Mouse (Mus musculus): ENCODE measurements around the gene 1700069L16Rik. TPM values are rescaled to one million over a fixed set of nuclear protein-coding genes. Genes with fewer than 3 reads are reported as not detected.

1700069L16Rik gene
- polyA plus RNA-seq, 1 experiment from 2014 or later, result not detected

GRCm38 (mm10) chr5:113731174-113731573 lies 6.6 kb upstream of the 1700069L16Rik start:
- no peak overlapping the region for H3K9ac ChIP-seq
- peaks cover 12% of the 10 kb centered on the region for H3K4me1 ChIP-seq (replicated peaks)
- H3K4me3 ChIP-seq (replicated peaks), result no peak overlapping the region
- no peaks in the 10 kb centered on the region; the same call in 1 of the 2 replicates for H3K27me3 ChIP-seq
- no peaks in the 10 kb centered on the region for H3K36me3 ChIP-seq
- DNase-seq (no peak), ATAC-seq (ENCODE audit: low read depth) (no peak)
- no peaks in the 10 kb centered on the region for H3K9me3 ChIP-seq (replicated peaks)
- no peak overlapping the region for H3K4me2 ChIP-seq
- no peak overlapping the region for H3K27ac ChIP-seq
- 77% methylated on average over 7 of the region's 7 CpGs for WGBS (ENCODE audit: insufficient replicate concordance)

DNA sequence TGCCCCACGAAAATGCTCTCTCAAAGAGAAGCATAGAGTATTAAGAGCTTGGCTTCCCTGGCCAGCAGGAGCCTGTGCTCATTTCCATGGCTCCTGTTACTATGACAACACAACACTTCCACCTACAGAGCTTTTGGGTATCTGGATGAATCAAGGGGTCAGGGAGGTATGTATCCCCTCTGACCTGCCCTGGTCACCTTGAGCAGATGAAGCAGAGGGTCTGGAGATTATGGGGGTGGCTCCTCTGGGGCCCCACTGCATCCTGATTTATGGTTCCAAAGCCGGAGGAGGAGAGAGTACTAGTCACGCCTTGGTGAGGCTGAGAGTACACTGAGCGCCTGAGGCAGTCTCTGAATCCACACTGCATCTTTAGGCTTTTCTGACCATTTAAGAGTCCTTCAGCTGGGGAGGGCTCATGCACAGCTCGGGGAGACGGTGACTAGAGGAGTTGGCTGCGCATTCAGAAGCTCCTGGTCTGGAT lies 6.1 kb upstream of the 1700069L16Rik start:
- WGBS (ENCODE audit: insufficient replicate concordance), result 56% methylated on average over 7 of the region's 7 CpGs
- no peak overlapping the region for H3K9ac ChIP-seq
- DNase-seq, result no peak
- no peaks in the 10 kb centered on the region; the same call in 1 of the 2 replicates for H3K27me3 ChIP-seq
- H3K27ac ChIP-seq, result no peak overlapping the region
- no peak overlapping the region for H3K4me3 ChIP-seq (replicated peaks)
- H3K4me1 ChIP-seq (replicated peaks), result peaks cover 12% of the 10 kb centered on the region
- no peaks in the 10 kb centered on the region for H3K36me3 ChIP-seq
- H3K9me3 ChIP-seq (replicated peaks), result no peaks in the 10 kb centered on the region
- ATAC-seq (ENCODE audit: low read depth), result no peak
- no peak overlapping the region for H3K4me2 ChIP-seq

DNA sequence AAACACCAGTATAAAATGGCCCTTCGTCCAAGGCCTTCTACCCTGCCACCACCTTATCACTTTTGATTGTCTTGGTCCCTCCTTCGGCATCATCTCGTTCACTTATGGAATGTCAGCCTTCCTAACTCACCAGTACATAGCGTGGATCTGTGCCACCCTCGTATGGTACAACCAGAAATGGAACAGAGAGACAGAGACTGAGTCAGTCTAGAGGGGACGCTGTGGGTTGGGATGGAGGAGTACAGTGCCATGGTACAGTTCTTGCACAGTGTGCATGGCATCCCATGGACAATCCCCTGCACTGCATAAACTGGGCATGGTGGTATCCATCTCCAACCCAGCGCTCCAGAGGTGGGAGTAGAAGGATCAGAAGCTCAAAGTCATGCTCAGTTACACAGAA lies 4.1 kb upstream of the 1700069L16Rik start:
- DNase-seq (no peak), ATAC-seq (ENCODE audit: low read depth) (no peak)
- no peak overlapping the region for H3K27ac ChIP-seq
- H3K27me3 ChIP-seq, result peaks cover 4% of the 10 kb centered on the region; the same call in 1 of the 2 replicates
- no peaks in the 10 kb centered on the region for H3K4me1 ChIP-seq (replicated peaks)
- H3K9ac ChIP-seq, result no peak overlapping the region
- no peaks in the 10 kb centered on the region for H3K9me3 ChIP-seq (replicated peaks)
- H3K4me2 ChIP-seq, result no peak overlapping the region
- WGBS (ENCODE audit: insufficient replicate concordance), result 65% methylated on average over 7 of the region's 7 CpGs
- no peak overlapping the region for H3K4me3 ChIP-seq (replicated peaks)
- no peaks in the 10 kb centered on the region for H3K36me3 ChIP-seq

DNA sequence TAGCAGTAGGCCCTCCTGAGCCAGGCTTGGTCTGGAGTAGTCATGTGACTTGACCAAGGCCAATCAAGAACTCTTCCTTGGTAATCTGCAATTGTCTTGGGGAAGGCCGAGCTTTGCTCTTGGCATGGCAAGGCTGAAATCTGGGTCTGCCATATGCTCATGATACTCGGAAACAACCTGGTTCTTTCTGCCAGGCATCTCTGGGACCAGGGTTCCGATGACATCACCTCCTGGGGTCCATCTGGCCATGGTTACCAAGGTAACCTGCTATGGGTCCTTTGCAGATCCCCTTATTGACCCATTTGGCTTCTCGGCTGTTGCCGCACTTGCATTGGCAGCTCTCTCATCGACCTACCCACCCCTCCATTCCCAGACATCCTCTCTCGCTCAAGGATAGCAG lies 3.4 kb upstream of the 1700069L16Rik start:
- ATAC-seq (ENCODE audit: low read depth), result no peak
- Histone ChIP-seq H3K27ac (no peak overlapping the region), H3K9ac (no peak overlapping the region), H3K9me3 (replicated peaks) (no peaks in the 10 kb centered on the region), H3K4me3 (replicated peaks) (no peak overlapping the region), H3K4me1 (replicated peaks) (no peaks in the 10 kb centered on the region), H3K27me3 (peaks cover 4% of the 10 kb centered on the region; the same call in 1 of the 2 replicates), H3K36me3 (no peaks in the 10 kb centered on the region), H3K4me2 (no peak overlapping the region)
- whole genome bisulfite sequencing (ENCODE audit: insufficient replicate concordance), result 73% methylated on average over 7 of the region's 7 CpGs
- DNase-seq, result no peak

GRCm38 (mm10) chr5:113727238-113727637 lies 2.7 kb upstream of the 1700069L16Rik start:
- WGBS (ENCODE audit: insufficient replicate concordance), result 47% methylated on average over 12 of the region's 12 CpGs

DNA sequence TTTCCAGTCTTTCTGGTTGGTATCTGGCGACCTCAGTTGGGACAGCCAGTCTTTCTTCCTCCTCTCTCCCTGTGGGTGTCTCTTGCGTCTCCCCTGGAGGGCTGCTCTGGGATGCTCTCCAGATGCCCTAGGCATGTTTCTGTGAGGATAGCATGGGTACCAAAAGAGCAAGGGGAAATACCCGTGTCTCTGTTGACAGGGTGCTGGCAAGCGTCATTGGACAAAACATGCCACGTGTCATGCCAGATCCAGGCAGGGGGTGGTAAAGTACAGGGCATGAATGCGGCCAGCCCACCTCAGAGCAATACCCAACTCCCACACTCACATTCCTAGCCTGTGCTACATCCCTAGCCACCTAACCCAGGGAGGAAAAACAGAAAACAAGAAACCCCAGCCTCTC lies 2.0 kb upstream of the 1700069L16Rik start:
- no peak overlapping the region for H3K9ac ChIP-seq
- no peaks in the 10 kb centered on the region for H3K4me1 ChIP-seq (replicated peaks)
- H3K27me3 ChIP-seq, result peaks cover 4% of the 10 kb centered on the region; the same call in 1 of the 2 replicates
- H3K4me2 ChIP-seq, result no peak overlapping the region
- 49% methylated on average over 6 of the region's 6 CpGs for WGBS (ENCODE audit: insufficient replicate concordance)
- no peaks in the 10 kb centered on the region for H3K36me3 ChIP-seq
- no peak overlapping the region for H3K4me3 ChIP-seq (replicated peaks)
- no peaks in the 10 kb centered on the region for H3K9me3 ChIP-seq (replicated peaks)
- DNase-seq (no peak), ATAC-seq (ENCODE audit: low read depth) (no peak)
- H3K27ac ChIP-seq, result no peak overlapping the region

More at GRCm38 (mm10) chr5:113727238-113727637, 2.7 kb upstream of the 1700069L16Rik start:
- ATAC-seq (ENCODE audit: low read depth) (no peak), DNase-seq (no peak)
- no peak overlapping the region for H3K9ac ChIP-seq
- peaks cover 4% of the 10 kb centered on the region; the same call in 1 of the 2 replicates for H3K27me3 ChIP-seq
- no peak overlapping the region for H3K27ac ChIP-seq
- H3K4me2 ChIP-seq, result no peak overlapping the region
- no peaks in the 10 kb centered on the region for H3K36me3 ChIP-seq
- H3K4me1 ChIP-seq (replicated peaks), result no peaks in the 10 kb centered on the region
- H3K9me3 ChIP-seq (replicated peaks), result no peaks in the 10 kb centered on the region
- H3K4me3 ChIP-seq (replicated peaks), result no peak overlapping the region

DNA sequence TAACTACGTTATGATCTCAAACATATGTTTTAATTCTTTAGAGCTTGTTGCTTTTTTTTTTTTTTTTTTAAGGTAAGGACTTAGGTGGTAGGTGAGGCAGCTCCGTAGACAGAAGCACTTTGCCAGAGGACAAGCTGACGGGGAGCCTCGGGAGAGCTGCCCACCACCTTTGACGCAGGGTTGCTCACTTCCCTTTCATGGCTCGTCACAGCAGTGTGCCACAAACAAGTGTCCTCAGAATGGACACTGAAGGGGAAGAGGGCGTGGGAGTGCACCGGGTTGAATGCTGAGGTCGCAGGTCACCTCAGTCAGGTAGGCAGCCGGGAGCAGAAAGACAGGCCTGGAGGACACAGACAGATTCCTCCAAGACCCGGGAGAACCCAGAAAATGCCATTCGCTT lies 845 bp upstream of the 1700069L16Rik start:
- DNase-seq (no peak), ATAC-seq (ENCODE audit: low read depth) (no peak)
- Histone ChIP-seq H3K9ac (no peak overlapping the region), H3K4me3 (replicated peaks) (no peak overlapping the region), H3K4me1 (replicated peaks) (no peaks in the 10 kb centered on the region), H3K27ac (no peak overlapping the region), H3K27me3 (peaks cover 4% of the 10 kb centered on the region; the same call in 1 of the 2 replicates), H3K36me3 (no peaks in the 10 kb centered on the region), H3K4me2 (no peak overlapping the region), H3K9me3 (replicated peaks) (no peaks in the 10 kb centered on the region)
- WGBS (ENCODE audit: insufficient replicate concordance), result 48% methylated on average over 12 of the region's 12 CpGs

DNA sequence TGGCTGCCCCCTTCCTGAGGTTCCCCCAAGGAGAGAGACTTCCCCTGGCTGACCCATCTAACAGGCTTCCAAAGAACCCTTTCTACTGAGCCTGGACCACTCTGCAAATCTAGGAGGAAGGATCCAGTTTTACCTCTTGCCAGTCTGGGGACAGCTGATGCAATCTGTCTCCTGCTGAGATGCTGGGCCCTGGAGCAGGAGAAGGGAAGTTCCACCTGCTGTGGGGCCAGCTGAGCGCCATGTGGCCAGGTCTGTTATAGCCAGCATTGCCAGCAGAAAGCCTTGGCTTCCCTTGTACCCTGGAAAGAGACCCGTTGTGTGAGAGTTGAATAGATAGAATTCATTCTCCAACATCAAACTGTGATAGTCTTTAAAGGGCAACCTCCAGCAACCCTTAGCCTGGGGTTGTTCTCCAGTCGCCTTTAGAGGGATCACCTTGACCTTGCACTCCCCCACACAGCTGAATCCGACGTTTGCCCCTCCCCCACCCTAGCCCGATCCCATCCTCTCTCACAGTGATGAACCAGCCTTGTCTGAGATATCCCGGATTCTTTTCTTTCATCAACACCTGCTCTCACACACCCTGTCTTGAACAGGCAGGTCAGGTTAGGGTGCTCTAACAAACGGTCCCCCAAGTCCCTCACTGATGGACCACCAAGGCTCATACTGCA lies 870 bp downstream of the 1700069L16Rik start:
- no peak overlapping the region for H3K27ac ChIP-seq
- 30% methylated on average over 8 of the region's 8 CpGs for WGBS (ENCODE audit: insufficient replicate concordance)
- H3K4me3 ChIP-seq (replicated peaks), result no peak overlapping the region
- ATAC-seq (ENCODE audit: low read depth) (no peak), DNase-seq (no peak)
- no peaks in the 10 kb centered on the region for H3K36me3 ChIP-seq
- H3K9ac ChIP-seq, result no peak overlapping the region
- H3K9me3 ChIP-seq (replicated peaks), result no peaks in the 10 kb centered on the region
- peaks cover 4% of the 10 kb centered on the region; the same call in 1 of the 2 replicates for H3K27me3 ChIP-seq
- no peak overlapping the region for H3K4me2 ChIP-seq
- no peaks in the 10 kb centered on the region for H3K4me1 ChIP-seq (replicated peaks)

- 62% methylated on average over 10 of the region's 10 CpGs for WGBS (ENCODE audit: insufficient replicate concordance)
- Histone ChIP-seq H3K4me2 (no peak overlapping the region), H3K9ac (no peak overlapping the region), H3K27me3 (peaks cover 4% of the 10 kb centered on the region; the same call in 1 of the 2 replicates), H3K36me3 (no peaks in the 10 kb centered on the region), H3K27ac (no peak overlapping the region), H3K9me3 (replicated peaks) (no peaks in the 10 kb centered on the region), H3K4me3 (replicated peaks) (no peak overlapping the region), H3K4me1 (replicated peaks) (no peaks in the 10 kb centered on the region)
- ATAC-seq (ENCODE audit: low read depth), result no peak
- DNase-seq, result no peak
These were observed 2.2 kb downstream of the 1700069L16Rik start for GRCm38 (mm10) chr5:113722224-113723013.

GRCm38 (mm10) chr5:113719221-113719661 lies 5.3 kb downstream of the 1700069L16Rik start:
- Histone ChIP-seq H3K4me2 (no peak overlapping the region), H3K9me3 (replicated peaks) (no peaks in the 10 kb centered on the region), H3K4me3 (replicated peaks) (no peak overlapping the region), H3K36me3 (no peaks in the 10 kb centered on the region), H3K27ac (no peak overlapping the region), H3K9ac (no peak overlapping the region), H3K4me1 (replicated peaks) (no peaks in the 10 kb centered on the region), H3K27me3 (0 out of 2 replicates have a peak, but pooled peaks cover 4% of the 10 kb centered on the region)
- no peak for ATAC-seq (ENCODE audit: low read depth)
- WGBS (ENCODE audit: insufficient replicate concordance), result 64% methylated on average over 8 of the region's 8 CpGs
- DNase-seq, result no peak

GRCm38 (mm10) chr5:113716581-113717388 lies 7.8 kb downstream of the 1700069L16Rik start:
- Histone ChIP-seq H3K36me3 (no peaks in the 10 kb centered on the region), H3K4me3 (replicated peaks) (no peak overlapping the region), H3K9me3 (replicated peaks) (no peaks in the 10 kb centered on the region), H3K4me1 (replicated peaks) (no peaks in the 10 kb centered on the region), H3K27ac (no peak overlapping the region), H3K27me3 (no peaks in the 10 kb centered on the region), H3K9ac (no peak overlapping the region), H3K4me2 (no peak overlapping the region)
- ATAC-seq (ENCODE audit: low read depth) (no peak), DNase-seq (no peak)
- 9% methylated on average over 12 of the region's 12 CpGs for WGBS (ENCODE audit: insufficient replicate concordance)

All from liver, embryonic 13.5 days (tissue).